Mouse (Mus musculus): ENCODE results near the gene Ctu2.

Gene Ctu2

GRCm38 (mm10) chr8:122445203-122445602 is 30.7 kb upstream of the Ctu2 start:
- no peak for DNase-seq (ENCODE audit: low spot score in 2 of 2)

DNA sequence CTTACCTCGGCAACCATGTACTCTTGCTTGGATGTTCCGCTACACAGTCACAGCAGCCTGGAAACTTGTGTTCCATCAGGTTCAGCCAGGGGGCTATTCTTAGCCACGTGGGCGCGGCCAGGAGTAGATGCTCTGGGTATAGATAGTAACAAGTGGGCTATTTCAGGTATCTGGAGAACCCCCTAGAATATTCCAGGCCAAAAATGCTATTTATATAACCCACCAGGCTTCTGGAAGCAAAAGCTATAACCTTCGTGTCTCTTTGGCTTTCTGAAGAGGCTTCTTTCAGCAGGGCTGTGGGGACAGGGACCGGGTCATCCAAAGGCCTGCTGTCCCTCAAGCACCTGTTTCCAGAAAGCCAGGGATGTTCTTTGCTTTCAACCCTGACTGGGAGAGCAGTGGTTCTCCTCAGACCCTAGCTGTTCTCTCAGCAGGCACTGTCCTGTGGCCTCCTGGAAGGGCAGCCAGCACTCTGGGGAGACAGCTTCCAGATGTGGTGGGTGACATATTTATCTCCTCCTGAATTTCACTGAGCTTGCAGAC is 24.7 kb upstream of the Ctu2 start:
- DNase-seq (ENCODE audit: low spot score in 2 of 2) = no peak

- DNase-seq (ENCODE audit: low spot score in 2 of 2) = no peak
Measured at GRCm38 (mm10) chr8:122452154-122452553, 23.8 kb upstream of the Ctu2 start.

DNA sequence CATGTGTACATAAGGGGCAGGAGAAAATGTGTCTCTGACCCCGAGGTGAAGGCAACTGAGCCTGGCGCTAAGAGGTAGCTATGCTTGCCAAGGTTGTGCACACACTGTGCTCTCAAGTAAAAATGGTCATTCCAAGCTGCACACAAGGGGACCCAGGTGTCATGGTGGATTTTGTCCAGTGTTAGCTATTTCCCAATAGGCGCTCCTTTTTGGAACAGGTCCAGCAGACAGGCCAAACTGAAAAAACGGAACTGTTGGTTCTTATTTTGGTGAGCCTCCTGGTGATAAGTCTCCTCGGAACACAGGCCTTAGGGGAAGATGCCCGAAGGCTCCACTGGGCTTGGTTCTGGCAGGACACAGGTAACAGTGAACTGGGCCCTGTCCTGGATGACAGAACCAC is 21.5 kb upstream of the Ctu2 start:
- no peak for DNase-seq (ENCODE audit: low spot score in 2 of 2)

GRCm38 (mm10) chr8:122457171-122457570 is 18.8 kb upstream of the Ctu2 start:
- no peak for DNase-seq (ENCODE audit: low spot score in 2 of 2)

DNA sequence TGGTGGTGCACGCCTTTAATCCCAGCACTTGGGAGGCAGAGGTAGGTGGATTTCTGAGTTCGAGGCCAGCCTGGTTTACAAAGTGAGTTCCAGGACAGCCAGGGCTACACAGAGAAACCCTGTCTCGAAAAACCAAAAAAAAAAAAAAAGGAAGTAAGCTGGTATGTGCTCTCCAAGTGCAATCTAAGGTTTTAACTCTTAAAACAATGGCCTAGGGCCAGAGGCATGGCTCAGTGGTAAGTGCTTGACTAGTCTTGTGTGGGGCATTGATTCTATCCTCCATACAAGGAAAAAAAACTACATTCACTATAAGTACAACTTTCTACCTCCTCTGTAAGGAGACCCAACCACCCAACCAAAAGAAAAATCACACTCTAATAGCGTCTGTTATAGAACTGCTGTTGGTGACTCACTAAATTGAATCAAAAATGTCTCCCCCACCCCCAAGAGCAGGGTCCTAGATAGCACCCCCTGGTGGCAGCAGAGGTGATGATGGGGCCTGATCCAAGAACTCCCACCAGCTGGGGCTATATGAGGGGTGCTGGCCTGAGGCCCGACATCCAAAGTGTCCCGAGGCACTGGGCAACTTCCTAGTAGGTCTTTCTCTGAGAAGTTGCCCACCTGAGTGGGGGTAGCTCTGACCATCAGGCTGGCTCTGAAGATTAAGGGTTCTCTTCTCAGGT is 16.6 kb upstream of the Ctu2 start:
- no peak for DNase-seq (ENCODE audit: low spot score in 2 of 2)

DNA sequence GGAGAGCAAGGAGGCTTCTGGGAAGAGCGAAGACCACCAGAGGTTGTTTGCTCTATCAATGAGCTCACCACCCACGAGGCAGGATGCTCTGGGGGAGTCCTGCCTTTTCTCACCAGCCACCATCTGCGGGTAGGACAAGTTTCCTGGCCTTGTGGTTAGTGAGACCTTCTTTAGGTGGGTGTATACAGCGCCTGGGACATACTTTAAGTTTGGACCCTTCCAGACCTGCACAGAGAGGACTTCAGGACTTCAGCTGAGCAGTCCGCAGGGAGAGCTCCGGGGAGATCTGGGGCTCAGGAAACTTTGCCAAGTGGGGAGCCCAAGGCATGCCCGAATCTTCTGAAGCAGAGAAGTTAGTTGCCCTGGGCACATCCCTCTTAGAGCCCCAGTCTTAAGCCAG is 16.0 kb upstream of the Ctu2 start:
- no peak for DNase-seq (ENCODE audit: low spot score in 2 of 2)

DNA sequence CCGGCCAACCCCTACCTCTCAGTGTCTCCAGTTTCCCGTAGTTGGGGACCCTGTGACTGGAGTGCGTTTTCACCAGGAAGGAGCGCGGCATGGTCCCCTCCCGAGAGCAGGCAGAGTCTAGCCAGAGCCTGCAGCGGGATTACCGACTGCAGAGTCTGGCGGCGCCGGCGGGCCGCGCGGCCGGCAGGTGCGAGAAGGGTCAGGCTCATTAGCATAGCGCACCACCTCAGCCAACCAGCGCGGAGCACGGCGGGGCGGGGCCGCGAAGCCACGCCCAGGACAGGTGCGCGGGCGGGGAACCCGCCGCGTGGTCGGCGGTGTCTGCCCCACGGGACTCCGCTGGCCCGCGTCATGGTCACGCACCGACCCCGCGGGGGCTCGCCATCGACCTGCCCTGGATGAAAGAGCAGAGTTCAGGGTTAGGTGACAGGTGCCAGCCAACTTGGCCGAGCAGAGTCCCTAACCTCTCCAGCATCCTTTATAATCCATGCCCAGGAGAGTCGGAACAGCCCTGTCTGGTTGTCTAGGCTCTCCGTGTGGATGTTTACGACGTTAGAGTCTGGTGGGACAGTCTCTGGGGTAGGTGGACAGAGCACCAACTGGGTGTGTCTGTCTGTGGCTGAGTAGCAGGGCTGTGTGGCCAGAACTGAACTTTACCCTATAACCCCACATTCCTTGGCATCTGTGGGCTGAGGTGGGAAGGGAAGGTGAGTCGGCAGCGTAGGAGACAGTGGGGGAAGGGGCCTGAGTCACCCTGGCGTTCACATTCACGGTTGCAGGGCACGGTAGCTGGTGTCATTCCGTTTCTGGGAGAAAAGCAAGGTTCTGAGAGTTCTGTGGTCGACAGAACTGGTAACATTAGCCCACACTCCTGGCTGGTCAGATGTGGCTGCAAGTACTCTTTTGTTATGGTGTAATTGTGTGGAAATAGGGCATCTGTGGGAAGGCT is 15.1 kb upstream of the Ctu2 start, which contains the start of gene Snai3:
Gene Snai3 (minus strand): TSS at position 210 of the 949 bp plus-strand sequence.
- no peak for DNase-seq (ENCODE audit: low spot score in 2 of 2)

GRCm38 (mm10) chr8:122461473-122462148 is 14.3 kb upstream of the Ctu2 start:
- DNase-seq (ENCODE audit: low spot score in 2 of 2) = peak; percentile 81 to 86

DNA sequence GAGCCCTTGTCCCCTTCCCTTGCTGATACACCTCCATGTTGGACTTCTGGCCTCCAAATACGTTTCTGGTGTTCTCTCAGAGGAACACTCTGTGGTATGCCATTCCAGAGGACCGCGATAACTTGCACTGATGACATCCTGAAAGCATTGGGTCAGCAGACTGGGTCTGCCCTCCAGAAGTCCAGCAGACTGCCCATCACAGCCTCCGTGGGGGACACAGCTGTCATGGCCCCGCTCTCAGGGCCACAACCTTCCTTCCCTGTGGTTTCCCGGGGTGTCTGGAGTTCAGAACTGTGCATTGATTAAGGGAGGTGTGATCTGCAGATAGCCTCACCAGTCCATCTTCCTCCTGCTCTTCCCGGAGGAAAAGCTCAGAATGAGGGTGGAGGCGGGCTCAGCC is 13.4 kb upstream of the Ctu2 start:
- DNase-seq (ENCODE audit: low spot score in 2 of 2) = no peak

- no peak for DNase-seq (ENCODE audit: low spot score in 2 of 2)
Measured at GRCm38 (mm10) chr8:122463651-122464640, 12.0 kb upstream of the Ctu2 start.

- DNase-seq (ENCODE audit: low spot score in 2 of 2) = no peak
Measured at GRCm38 (mm10) chr8:122464985-122465384, 11.0 kb upstream of the Ctu2 start.

DNA sequence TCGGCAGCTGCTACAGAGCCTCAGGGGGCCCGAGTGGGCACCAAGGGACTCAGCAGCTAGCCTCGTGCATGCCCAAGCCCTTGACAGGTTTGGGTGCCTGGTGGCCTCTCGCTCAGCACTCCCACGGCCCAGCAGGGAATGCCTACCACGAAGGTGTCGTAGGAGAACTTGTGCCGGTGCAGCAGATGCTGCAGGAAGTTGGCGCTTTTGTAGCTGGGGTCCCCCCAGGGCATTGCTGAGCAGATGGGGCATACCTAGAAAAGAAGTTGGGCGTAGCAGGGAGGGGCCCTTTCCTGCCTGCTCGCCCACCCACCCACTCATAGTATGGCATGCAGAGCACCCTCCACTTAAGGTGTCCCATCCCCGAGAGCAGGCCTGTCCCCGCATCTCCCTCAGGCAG is 8.1 kb upstream of the Ctu2 start:
- DNase-seq (ENCODE audit: low spot score in 2 of 2) = no peak

DNA sequence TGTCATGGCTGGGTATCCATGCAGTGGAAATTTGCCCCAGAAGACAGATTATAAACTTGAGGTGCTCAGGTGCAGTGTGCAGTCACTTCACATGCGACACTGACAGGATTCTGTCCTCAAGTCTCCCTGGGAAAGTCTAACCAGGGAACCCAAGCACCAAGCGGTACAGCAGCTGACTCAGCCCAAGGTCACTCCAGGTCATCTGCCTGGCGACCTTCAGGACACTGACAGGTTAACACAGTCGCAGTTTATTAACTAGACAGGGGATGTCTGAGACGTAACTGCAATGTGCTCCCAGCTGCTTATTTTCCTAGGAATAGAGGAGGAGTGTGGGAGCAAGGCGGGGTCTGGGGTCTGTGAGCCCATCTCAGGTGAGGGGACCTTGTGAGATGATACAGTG is 6.5 kb upstream of the Ctu2 start:
- no peak for DNase-seq (ENCODE audit: low spot score in 2 of 2)

DNA sequence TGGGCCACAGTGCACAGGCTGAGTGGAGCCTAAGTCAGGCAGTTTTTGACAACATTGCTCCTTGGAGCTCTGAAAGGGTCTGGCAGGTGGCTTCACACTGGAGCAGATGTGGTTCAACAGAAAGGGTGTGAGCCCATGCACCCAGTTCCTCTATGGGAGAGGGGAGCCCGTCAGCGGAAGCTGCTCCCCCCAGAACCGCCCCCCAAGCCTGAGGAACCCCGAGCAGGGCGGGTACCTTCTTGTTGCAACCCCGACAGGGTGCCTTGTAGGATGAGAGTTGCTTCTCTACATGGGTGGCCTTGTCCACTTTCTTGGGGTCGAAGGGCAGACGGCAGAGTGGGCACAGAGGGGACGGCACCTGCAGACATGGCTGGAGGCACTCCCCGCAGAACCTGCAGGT is 6.0 kb upstream of the Ctu2 start:
- no peak for DNase-seq (ENCODE audit: low spot score in 2 of 2)

DNA sequence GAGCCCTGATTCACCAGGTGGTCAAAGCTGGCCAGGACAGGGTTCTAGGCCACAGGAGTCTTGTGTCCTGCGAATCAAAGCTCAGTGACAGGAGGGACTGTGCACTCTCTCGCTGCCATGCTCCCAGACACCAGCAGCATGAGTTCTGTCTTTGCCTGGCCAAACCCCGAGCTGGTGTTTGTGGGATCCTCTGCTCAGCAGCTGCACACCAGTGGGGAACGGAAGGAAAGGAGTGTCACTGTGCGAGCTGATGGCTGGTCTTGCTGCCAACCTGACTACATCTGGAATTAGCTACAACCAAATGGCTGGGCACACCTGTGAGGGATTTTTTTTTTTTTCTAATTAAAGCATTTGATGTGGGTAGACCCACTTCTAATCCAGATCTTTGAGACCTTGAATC is 5.3 kb upstream of the Ctu2 start:
- no peak for DNase-seq (ENCODE audit: low spot score in 2 of 2)

DNA sequence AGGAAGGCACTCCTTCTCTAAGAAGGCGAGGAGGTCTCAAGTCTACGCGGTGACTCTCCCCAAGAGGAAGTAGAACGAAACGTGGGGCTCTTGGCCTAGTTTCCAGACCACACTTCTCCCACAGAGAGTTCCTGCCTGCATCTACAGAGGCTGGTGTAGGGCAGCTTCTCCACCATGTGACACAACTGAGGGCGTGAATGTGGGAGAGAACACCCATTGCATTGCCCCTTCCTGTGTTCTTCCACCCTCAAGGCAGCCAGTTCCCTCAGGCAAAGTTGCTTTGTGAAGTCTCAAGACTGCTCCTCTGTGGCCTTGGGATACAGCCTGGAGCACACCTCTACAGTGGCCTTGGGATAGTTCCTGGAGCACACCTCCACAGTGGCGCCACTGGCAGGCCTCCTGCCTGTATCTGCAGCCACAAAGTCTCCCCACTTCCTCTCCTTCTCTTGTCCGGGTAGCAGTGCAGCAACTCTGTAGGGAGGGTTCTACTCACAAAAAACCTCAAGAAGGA is 2.0 kb upstream of the Ctu2 start:
- no peak for DNase-seq (ENCODE audit: low spot score in 2 of 2)

GRCm38 (mm10) chr8:122474951-122475560 is 887 bp upstream of the Ctu2 start:
- peak in 1 of 2 experiments; percentile 40 for DNase-seq (ENCODE audit: low spot score in 2 of 2)

DNA sequence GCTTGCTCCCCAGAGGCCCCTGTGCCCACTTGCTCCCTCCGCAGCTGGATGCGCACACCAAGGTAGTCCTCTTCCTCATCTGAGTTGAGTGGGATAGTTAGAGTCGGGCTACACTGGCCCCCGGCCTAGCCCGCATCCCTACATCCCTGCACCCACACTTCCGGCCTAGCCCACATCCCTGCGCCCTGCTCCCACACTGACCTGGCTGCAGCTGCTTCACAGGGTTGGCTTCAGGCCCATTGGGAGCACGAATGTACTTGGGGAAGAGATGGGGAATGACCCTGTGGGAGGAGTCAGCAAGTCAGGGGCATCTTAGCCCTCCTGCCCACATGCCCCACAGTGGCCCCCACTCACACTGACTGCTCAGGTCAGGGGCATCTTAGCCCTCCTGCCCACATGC is 6.5 kb downstream of the Ctu2 start:
- DNase-seq (ENCODE audit: low spot score in 2 of 2) = no peak

DNA sequence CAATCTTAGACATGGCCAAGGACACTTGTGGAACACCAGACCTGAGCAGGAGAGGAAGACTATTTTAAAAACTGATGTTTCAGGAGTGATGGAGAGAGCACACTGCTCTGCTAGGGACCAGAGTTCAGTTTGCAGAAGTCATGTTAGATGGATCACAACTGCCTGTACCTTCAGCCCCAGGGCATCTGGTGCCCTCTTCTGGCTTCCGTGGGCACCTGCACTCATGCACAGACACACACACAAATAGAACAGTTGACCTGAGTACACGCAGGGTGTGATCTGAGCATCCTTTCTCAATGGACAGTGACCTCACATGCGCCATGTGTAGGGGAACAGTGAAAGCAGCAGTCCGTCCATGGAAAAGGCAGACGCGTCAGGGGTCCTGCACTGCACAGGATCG is 7.9 kb downstream of the Ctu2 start:
- no peak for DNase-seq (ENCODE audit: low spot score in 2 of 2)
